Mouse (Mus musculus) embryonic fibroblast, embryonic 13.5 days (primary cell): ENCODE results near the gene Degs1.

Experiments
- CTCF ChIP-seq: IDR thresholded peaks from 2 replicates; pipeline ENCODE4 v1.5.1; 2011; ENCODE audit warnings: mild to moderate bottlenecking, control low read depth, low read length, moderate library complexity, borderline replicate concordance; ENCODE audit not compliant: insufficient read depth
- POLR2A ChIP-seq: IDR thresholded peaks from 2 replicates; pipeline ENCODE4 v1.6.1; 2011; ENCODE audit warnings: low read depth, mild to moderate bottlenecking, control low read depth, low read length, moderate library complexity

- TF ChIP-seq CTCF: no peak
- no peak for TF ChIP-seq POLR2A
Observed at GRCm38 (mm10) chr1:182292291-182292690, 9.7 kb upstream of the Degs1 start.
